Mouse (Mus musculus): ENCODE measurements at regions not wholly inside any gene's neighbourhood (a gene's known extent, or its start where the extent isn't known, plus 50 kb on each side); places are given as distances from the start of the nearest gene placed in this dataset.
"Not testable (repeated sequence)": the region's sequence is repeated elsewhere in the genome, so short reads cannot be mapped to it uniquely, and the experiment has no call there.

GRCm38 (mm10) chr16:65629186-65629585 is 66.7 kb upstream of the Chmp2b start:
- Histone ChIP-seq H3K27ac (ENCODE audit: insufficient read depth, low read length) (no peak overlapping the region), H3K4me3 (ENCODE audit: insufficient read depth, low read length) (no peak overlapping the region), H3K4me1 (ENCODE audit: control insufficient read depth, insufficient read depth, low read length) (no peaks in the 10 kb centered on the region)
- TF ChIP-seq POLR2A (IDR thresholded peaks at IDR 0.05; ENCODE audit: low read depth, low read length) (no peak), CTCF (IDR thresholded peaks at IDR 0.05; ENCODE audit: borderline replicate concordance, insufficient read depth, low read length) (no peak)

- H3K27ac ChIP-seq (ENCODE audit: insufficient read depth, low read length) = no peak overlapping the region
- H3K4me1 ChIP-seq (ENCODE audit: control insufficient read depth, insufficient read depth, low read length) = no peaks in the 10 kb centered on the region
- H3K4me3 ChIP-seq (ENCODE audit: insufficient read depth, low read length) = no peak overlapping the region
- TF ChIP-seq CTCF (IDR thresholded peaks at IDR 0.05; ENCODE audit: borderline replicate concordance, insufficient read depth, low read length) (no peak), POLR2A (IDR thresholded peaks at IDR 0.05; ENCODE audit: low read depth, low read length) (no peak)
These were observed 69.2 kb upstream of the Chmp2b start for GRCm38 (mm10) chr16:65631680-65632079.

DNA sequence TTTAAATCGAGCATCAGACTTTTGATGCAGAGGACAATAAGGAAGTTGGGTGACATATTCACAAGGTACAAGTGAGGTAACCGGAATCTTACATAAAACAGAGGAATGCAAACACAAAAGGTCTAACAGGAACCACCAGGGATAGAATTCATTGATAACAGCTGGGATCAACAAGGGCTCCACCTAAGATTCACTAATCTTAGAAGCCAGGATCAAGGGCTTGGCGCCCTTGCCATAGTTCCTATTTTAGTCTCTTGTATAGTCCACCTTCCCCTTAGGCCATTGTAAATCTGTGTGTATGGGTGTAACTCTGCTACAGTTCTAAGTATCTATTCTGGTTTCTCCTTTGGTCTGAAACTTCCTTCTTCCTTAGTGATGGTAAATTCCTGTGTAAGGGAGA is 84.2 kb upstream of the Chmp2b start:
- not testable (repeated sequence) for H3K4me1 ChIP-seq (ENCODE audit: control insufficient read depth, insufficient read depth, low read length); H3K27ac ChIP-seq (ENCODE audit: insufficient read depth, low read length); H3K4me3 ChIP-seq (ENCODE audit: insufficient read depth, low read length)

DNA sequence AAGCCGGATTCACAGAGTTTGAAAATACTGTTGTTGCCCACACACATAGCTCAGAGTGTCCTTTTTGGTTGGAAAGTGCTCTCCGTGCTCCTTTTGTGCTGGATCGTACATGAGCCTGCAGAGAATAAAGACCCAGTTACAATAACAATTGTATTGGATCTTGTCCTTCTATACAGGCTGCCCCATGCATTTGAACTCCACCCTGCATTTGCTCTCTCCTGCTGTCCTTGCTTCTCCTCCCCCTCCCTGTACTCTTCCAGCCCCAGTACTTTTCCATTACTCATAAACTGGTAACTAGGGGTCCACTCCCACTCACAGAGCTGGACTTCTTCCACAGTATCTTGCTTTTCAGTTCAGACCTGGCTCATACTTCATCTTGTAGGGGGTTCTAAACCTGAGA is 86.5 kb upstream of the Chmp2b start:
- Histone ChIP-seq H3K27ac (ENCODE audit: insufficient read depth, low read length) (no peak overlapping the region), H3K4me1 (ENCODE audit: control insufficient read depth, insufficient read depth, low read length) (no peaks in the 10 kb centered on the region), H3K4me3 (ENCODE audit: insufficient read depth, low read length) (no peak overlapping the region)
- no peak for TF ChIP-seq CTCF (IDR thresholded peaks at IDR 0.05; ENCODE audit: borderline replicate concordance, insufficient read depth, low read length)
- no peak for TF ChIP-seq POLR2A (IDR thresholded peaks at IDR 0.05; ENCODE audit: low read depth, low read length)

DNA sequence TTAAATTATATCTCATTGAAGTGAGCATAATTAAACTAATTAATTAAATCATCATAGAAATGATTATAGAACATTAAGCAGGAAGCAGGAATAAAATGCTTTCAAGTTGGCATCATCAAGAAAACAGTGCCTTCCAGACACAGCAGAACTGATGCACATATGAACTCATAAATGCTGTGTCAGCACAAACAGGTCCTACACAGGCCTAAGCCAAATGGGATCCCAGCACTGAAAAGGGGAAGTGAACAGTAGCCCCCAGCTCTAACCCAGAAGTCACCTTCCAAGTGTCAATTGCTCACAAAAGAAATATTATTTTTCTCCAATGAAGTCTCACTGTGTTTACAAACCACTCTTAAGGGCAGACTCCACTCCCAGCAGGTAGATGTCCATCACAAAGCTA is 93.0 kb upstream of the Chmp2b start:
- Histone ChIP-seq H3K4me3 (ENCODE audit: insufficient read depth, low read length) (no peak overlapping the region), H3K4me1 (ENCODE audit: control insufficient read depth, insufficient read depth, low read length) (no peaks in the 10 kb centered on the region), H3K27ac (ENCODE audit: insufficient read depth, low read length) (no peak overlapping the region)
- no peak for TF ChIP-seq CTCF (IDR thresholded peaks at IDR 0.05; ENCODE audit: borderline replicate concordance, insufficient read depth, low read length)
- TF ChIP-seq POLR2A (IDR thresholded peaks at IDR 0.05; ENCODE audit: low read depth, low read length) = no peak

DNA sequence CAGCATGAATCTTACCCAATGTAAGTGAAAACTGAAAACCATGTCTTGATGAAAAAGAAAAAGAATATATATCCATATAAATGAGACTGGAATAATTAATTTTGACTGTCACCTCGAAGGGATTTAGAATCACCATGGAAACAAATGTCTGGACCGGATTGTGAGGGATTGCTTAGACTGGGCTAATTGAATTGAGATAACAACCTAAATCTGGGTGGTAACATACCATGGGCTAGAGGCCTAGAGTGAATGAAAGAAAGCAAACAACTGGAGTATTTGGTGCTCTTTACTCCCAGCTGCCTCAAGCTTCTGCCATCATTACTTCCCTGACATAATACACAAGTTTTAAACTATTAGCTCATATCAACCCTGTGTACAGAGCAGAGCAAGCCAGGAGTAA is 95.3 kb upstream of the Chmp2b start:
- H3K4me1 ChIP-seq (ENCODE audit: control insufficient read depth, insufficient read depth, low read length) = no peaks in the 10 kb centered on the region
- TF ChIP-seq CTCF (IDR thresholded peaks at IDR 0.05; ENCODE audit: borderline replicate concordance, insufficient read depth, low read length) = no peak
- no peak for TF ChIP-seq POLR2A (IDR thresholded peaks at IDR 0.05; ENCODE audit: low read depth, low read length)
- H3K4me3 ChIP-seq (ENCODE audit: insufficient read depth, low read length) = no peak overlapping the region
- H3K27ac ChIP-seq (ENCODE audit: insufficient read depth, low read length) = no peak overlapping the region

- no peak overlapping the region for H3K27ac ChIP-seq (ENCODE audit: insufficient read depth, low read length)
- TF ChIP-seq CTCF (IDR thresholded peaks at IDR 0.05; ENCODE audit: borderline replicate concordance, insufficient read depth, low read length) (peak; percentile 80), POLR2A (IDR thresholded peaks at IDR 0.05; ENCODE audit: low read depth, low read length) (no peak)
These were observed 102.3 kb upstream of the Chmp2b start for GRCm38 (mm10) chr16:65664787-65665186.

GRCm38 (mm10) chr16:65672116-65672515 is 109.6 kb upstream of the Chmp2b start:
- no peak for TF ChIP-seq POLR2A (IDR thresholded peaks at IDR 0.05; ENCODE audit: low read depth, low read length)
- no peak for TF ChIP-seq CTCF (IDR thresholded peaks at IDR 0.05; ENCODE audit: borderline replicate concordance, insufficient read depth, low read length)
- no peaks in the 10 kb centered on the region for H3K4me1 ChIP-seq (ENCODE audit: control insufficient read depth, insufficient read depth, low read length)
- H3K27ac ChIP-seq (ENCODE audit: insufficient read depth, low read length) = no peak overlapping the region
- no peak overlapping the region for H3K4me3 ChIP-seq (ENCODE audit: insufficient read depth, low read length)

More at GRCm38 (mm10) chr16:65664787-65665186, 102.3 kb upstream of the Chmp2b start:
- no peak overlapping the region for H3K4me3 ChIP-seq (ENCODE audit: insufficient read depth, low read length)
- no peaks in the 10 kb centered on the region for H3K4me1 ChIP-seq (ENCODE audit: control insufficient read depth, insufficient read depth, low read length)

DNA sequence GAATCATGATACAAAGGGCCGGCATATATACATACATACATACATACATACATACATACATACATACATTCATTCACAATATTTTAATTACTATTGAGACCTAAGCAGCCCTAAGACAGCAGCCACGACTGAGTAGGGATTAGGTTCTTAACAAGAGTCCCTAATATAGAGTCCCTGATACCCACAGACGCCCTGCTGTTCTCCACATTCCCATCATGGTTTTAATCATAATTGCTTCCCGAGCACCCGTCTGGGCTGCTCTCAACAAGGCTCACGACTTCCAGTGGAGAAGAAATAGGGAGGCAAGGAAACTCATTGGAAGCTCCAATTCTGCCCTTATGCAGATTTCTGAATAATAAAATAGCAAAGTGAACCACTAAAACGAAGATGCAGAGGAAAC is 120.6 kb upstream of the Chmp2b start:
- Histone ChIP-seq H3K27ac (ENCODE audit: insufficient read depth, low read length) (no peak overlapping the region), H3K4me1 (ENCODE audit: control insufficient read depth, insufficient read depth, low read length) (no peaks in the 10 kb centered on the region), H3K4me3 (ENCODE audit: insufficient read depth, low read length) (no peak overlapping the region)
- no peak for TF ChIP-seq POLR2A (IDR thresholded peaks at IDR 0.05; ENCODE audit: low read depth, low read length)

GRCm38 (mm10) chr16:65683703-65684320 is 121.3 kb upstream of the Chmp2b start:
- H3K4me1 ChIP-seq (ENCODE audit: control insufficient read depth, insufficient read depth, low read length) = no peaks in the 10 kb centered on the region
- H3K4me3 ChIP-seq (ENCODE audit: insufficient read depth, low read length) = no peak overlapping the region
- no peak overlapping the region for H3K27ac ChIP-seq (ENCODE audit: insufficient read depth, low read length)
- TF ChIP-seq CTCF (IDR thresholded peaks at IDR 0.05; ENCODE audit: borderline replicate concordance, insufficient read depth, low read length) (no peak), POLR2A (IDR thresholded peaks at IDR 0.05; ENCODE audit: low read depth, low read length) (no peak)

GRCm38 (mm10) chr16:65693626-65694025 is 121.4 kb upstream of the Vgll3 start:
- H3K4me3 ChIP-seq (ENCODE audit: insufficient read depth, low read length) = no peak overlapping the region
- no peak overlapping the region for H3K27ac ChIP-seq (ENCODE audit: insufficient read depth, low read length)
- TF ChIP-seq POLR2A (IDR thresholded peaks at IDR 0.05; ENCODE audit: low read depth, low read length) (no peak), CTCF (IDR thresholded peaks at IDR 0.05; ENCODE audit: borderline replicate concordance, insufficient read depth, low read length) (no peak)
- no peaks in the 10 kb centered on the region for H3K4me1 ChIP-seq (ENCODE audit: control insufficient read depth, insufficient read depth, low read length)

Measured in embryonic fibroblast, embryonic 13.5 days (primary cell).